Mouse (Mus musculus) gastrocnemius, adult 18-20 months (tissue): ENCODE measurements at regions not wholly inside any gene's neighbourhood (a gene's known extent, or its start where the extent isn't known, plus 50 kb on each side); places are given as distances from the start of the nearest gene placed in this dataset.

Experiments
- DNase-seq: peaks from one replicate; pipeline ENCODE4 v3.0.0; 2021; ENCODE audit warnings: low spot score

GRCm38 (mm10) chr13:42507535-42507934, 172.9 kb upstream of the Phactr1 start:
- no peak for DNase-seq

- DNase-seq = no peak
Observed at GRCm38 (mm10) chr13:42518686-42519085, 161.7 kb upstream of the Phactr1 start.

GRCm38 (mm10) chr13:42522553-42522952, 157.9 kb upstream of the Phactr1 start:
- no peak for DNase-seq

DNA sequence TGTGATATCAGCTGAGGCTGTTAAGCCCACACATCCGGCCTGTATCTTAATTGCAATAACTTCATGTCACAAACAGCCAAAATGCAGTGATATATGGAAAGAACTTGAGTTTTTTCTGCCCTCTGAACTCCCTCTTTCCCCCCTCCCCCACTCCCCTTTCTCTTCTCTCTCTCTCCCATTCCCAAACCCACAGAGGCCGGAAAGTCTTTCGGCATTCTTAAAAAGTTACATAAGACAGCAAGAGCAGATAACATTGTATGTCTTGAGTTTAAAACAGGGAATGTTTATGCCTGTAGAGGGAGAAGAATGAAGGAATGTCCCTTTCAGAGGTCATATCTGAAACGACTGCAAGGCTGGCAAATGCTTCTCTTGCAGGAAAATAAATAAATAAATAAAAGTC, 154.3 kb upstream of the Phactr1 start:
- no peak for DNase-seq

GRCm38 (mm10) chr13:42526966-42527365, 153.5 kb upstream of the Phactr1 start:
- DNase-seq = peak; percentile 45

DNA sequence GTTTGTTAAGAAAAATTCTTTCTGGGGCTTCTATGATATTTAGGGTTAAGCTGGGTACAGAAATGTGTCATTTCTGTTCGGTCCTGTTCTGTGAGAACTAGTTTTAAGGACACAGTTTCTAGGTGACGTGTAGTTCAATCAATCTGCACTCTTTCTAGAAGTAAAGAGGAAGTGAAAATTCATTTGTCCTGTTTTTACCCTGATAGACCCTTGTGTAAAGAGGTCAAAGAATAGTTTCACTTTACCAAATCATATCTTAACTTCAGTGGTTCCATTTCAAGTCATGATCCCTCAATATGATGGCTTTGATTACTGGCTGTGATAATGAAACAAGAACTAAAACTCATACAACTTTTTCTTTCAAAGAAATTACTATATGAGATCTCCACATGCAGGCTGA, 152.3 kb upstream of the Phactr1 start:
- DNase-seq = no peak

DNA sequence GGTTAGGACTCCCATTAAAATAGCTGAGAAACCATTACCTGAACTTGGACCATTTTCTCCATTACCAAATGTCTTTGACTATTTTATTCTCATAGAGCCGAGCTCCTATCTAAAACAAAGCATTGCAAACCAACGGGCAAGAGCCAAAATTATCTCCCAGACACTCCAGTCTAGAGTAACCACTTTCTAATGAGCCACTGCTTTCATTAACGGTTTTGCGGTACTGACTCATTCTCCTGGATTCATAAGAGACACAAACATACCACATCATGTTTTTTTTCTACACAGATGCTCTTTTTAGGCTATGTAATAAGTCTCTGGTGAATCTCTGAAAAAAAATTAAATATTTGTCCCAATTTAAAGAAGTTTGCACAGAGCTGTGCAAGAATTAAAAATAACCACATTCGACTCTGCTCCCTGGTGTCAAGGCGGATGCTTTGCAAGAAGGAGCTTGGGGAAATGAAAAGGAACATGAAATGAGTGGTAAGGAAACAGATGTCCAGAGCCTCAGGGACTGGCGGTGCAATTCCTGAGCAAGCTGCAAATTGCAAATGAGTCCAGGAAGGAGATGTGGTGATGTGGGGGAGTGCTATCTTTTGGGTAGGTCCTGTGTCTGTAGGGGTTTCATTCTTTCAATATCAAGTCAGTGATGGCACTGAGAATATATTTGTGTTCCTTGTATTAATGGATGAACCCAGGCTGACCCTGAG, 143.8 kb upstream of the Phactr1 start:
- DNase-seq = peak; percentile 56

- DNase-seq = peak; percentile 7
Observed at GRCm38 (mm10) chr13:42538046-42538445, 142.4 kb upstream of the Phactr1 start.

- DNase-seq = no peak
Observed at GRCm38 (mm10) chr13:42544536-42545094, 135.8 kb upstream of the Phactr1 start.

DNA sequence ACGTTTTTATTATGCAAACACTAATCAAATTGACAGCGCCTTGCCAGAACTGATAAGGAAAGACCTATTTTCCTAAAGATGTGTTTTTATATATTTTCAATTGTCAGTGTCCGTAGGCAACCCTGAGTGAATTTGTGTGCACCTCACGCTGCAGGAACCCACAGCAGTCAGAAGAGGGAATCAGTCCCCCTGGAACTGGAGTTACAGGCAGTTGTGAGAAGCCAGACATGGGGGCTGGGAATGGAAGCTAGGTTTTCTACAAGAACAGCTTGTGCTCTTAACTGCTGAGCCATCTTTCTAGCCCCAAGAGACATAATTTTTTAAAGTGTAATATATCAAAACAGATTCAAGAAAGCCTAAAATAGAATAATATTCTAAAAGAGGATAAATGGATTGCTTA, 134.0 kb upstream of the Phactr1 start:
- DNase-seq = peak; percentile 25

DNA sequence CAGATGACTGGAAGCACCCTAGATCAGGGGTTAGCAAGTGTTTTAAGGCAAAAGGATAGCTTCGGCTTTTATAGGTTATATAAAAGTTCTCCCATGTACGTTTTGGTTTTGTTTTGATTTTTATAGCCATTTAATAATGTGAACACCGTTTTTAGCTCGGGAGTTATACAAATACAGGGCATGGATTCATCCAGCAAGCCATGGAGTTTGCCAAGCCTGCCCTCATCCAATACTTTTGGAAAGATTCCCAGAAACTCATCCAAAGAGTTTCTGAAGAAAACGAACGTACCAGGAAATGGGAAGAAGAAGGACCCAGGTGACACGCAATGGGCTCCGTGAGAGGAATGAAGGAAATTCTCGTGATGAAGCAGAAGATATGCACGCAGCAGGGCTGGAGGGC, 133.6 kb upstream of the Phactr1 start:
- no peak for DNase-seq

GRCm38 (mm10) chr13:42549021-42549559, 131.3 kb upstream of the Phactr1 start:
- peak; percentile 38 for DNase-seq

GRCm38 (mm10) chr13:42554961-42555360, 125.5 kb upstream of the Phactr1 start:
- no peak for DNase-seq

GRCm38 (mm10) chr13:42558526-42558925, 121.9 kb upstream of the Phactr1 start:
- no peak for DNase-seq

DNA sequence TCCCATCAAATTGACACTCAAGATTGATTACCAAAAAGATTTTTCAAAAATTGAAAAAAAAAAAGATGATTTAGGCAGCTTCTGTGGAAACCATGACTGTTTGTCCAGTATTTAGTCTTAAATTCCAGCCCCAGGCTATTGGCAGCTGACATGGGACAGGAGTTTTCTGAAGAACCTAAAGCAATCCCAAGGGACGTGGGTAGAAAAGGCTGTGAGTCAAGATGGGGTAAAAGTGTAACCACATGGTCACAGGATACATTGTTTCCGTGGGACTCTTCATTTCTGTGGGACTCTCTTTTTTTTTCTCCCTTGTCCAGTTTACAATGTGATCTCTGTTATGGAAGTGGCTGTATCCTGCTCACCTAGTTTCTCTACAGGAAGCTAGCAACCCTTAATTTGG, 119.0 kb upstream of the Phactr1 start:
- DNase-seq = no peak

DNA sequence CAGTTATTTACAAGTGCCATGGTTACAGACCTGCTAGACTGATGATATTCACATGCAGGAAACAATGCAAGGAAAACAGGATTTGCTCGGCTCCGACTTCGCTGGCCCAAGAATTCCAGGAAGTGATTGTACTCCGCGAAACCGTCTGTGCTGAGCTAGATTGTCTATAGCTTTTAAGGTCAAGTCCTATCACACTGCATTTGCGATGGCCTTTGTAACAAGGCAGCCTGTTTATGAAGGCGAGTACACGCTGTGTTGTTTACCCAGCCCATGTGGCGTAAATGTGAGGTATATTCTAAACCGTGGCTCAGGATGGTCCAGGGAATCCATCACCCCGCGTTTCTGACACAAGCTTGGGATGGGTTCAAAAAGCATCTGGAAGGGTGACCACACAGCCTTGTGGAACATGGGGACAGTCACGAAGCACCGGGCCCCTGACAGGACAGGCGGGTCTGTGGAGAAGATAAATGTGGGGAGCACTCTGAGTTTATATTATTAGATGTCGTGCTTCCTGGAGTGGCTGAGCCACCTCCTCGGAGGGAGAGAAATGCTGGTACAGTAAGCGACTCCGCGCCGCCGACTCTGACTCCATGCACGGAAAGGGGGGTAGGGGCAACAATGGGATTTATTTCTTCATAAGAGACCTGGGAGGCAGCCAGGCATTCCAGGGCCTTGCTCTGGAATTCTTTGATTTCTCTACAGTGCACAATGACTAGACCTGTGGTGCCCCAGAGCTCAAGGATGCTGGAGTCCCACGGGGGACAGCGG, 114.9 kb upstream of the Phactr1 start:
- no peak for DNase-seq

DNA sequence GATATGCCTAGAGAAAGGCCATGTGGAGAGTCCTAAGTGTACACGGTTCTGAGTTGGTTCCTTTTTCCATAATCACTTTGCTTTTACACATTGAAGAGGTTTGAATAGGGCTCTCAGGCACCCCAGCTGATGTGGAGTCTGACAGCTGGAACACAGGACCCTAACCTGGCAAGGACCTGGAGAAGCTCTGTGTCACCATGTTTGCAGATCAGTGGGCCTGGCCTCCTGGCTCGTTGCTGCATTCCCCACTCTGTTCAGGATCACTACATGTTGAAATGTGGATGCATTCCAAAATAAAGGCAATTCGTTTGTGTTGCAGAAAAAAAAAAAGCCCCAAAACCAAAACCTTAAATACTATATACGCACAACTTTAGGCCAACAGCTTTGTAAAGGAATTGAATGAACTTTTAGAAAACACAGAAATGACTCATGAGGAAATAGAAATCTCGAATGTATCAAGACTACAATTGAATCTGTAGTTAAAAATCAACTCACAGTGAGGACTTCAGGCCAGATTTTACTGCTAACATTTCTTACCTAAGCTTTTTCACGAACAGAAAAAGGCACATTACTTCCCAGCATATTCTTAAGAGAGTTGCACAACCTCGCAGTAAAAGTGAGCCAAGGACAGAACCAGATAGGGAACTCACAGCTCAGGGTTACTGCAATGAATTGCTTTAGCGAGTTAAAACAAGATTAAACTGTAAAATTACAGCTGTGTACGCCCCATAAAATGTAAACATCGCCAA, 109.6 kb upstream of the Phactr1 start:
- DNase-seq = peak; percentile 24

DNA sequence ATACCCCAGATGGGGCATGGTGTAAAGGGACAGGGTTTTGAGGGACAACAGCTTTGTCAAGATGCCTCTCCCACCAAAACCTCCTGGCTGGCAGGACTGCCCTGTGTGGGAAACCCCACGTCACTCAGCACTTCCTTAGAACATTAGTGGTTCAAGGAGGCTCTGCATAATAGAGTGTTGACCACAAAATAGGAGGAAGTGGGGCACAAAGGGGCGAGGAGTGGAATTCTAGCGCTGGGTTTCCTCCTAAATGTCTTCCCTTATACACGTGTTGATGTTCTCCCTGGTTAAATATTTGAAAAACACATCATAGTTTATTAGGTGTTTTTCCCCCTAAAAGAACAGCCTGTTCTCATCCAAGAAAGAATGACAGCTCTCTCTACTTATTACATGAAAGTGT, 106.2 kb upstream of the Phactr1 start:
- DNase-seq = no peak

DNA sequence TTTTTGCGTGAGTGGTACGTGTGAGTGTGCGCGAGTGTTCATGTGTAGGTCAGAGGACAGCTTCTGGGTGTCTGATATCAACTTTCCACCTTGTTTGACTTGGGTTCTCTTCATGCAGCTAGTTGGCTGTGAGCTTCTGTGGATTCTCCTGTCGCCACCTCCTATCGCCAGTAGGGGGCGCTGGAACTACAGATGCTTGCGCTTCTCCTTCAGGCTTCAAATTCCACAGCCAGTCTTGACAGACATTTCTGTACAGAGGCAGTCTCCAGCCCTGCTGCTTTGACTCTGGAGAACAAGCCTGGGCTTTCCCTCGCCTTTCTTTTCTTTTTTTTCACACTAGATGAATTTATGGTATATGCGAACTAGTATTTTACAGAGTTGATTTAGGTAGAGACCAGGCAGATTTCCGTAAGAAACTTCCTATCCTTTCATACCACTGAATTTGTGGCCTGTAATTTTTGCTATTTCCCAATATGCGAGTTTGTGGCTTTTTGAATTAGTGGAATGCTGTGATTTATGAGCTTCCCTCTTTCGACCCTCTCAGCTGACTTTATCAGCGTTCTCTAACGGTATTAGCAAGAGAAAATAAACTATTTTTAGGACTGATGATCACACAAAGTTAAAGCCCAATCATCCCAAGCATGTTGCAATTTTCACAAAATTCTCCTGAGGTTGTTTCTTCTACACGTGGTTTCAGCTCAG, 104.5 kb upstream of the Phactr1 start:
- peak; percentile 78 for DNase-seq

GRCm38 (mm10) chr13:42579471-42579870, 101.0 kb upstream of the Phactr1 start:
- DNase-seq = no peak

DNA sequence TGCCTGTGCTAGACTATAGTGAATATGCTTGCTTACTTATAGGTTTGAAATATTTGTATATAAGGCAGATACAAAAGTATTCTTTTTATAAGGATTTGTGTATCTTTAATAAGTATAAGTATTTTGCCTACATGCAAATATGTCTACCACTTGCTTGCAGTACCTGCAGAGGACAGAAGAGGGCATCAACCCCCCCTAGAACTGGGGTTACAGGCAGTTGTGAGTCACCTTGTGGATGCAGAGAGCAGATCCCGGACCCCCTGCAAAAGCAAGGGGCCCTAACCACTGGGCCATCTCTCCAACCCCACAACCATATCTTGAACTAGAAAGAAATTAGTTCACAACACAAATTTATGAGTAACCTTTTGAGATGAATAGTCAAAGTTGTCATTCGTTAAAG, 91.3 kb upstream of the Phactr1 start:
- no peak for DNase-seq
